Mouse (Mus musculus): ENCODE results near the gene Otogl. TPM values are rescaled to one million over a fixed set of nuclear protein-coding genes. Genes with fewer than 3 reads are reported as not detected.

Gene Otogl
- polyA plus RNA-seq, 1 experiment from 2014 or later = 1.2 TPM

GRCm38 (mm10) chr10:107868904-107869303 is 43.0 kb downstream of the Otogl start:
- H3K9me3 ChIP-seq (ENCODE audit: control insufficient read depth, low read length) = no peaks in the 10 kb centered on the region
- H3K4me2 ChIP-seq (ENCODE audit: low read depth, low read length) = no peak overlapping the region
- WGBS = 90% methylated on average over 8 of the region's 8 CpGs
- H3K4me3 ChIP-seq (ENCODE audit: low read depth, low read length) = no peak overlapping the region
- H3K9ac ChIP-seq (ENCODE audit: low read depth, low read length) = no peak overlapping the region
- H3K4me1 ChIP-seq (ENCODE audit: control insufficient read depth, insufficient read depth, low read length) = no peaks in the 10 kb centered on the region
- no peak for DNase-seq (ENCODE audit: low spot score)
- ATAC-seq (ENCODE audit: low read depth) = no peak
- H3K27ac ChIP-seq (replicated peaks; ENCODE audit: low read depth, low read length) = no peak overlapping the region
- no peaks in the 10 kb centered on the region for H3K36me3 ChIP-seq (ENCODE audit: control insufficient read depth, insufficient read depth, low read length)
- no peaks in the 10 kb centered on the region for H3K27me3 ChIP-seq (replicated peaks; ENCODE audit: control insufficient read depth, insufficient read depth, low read length)

GRCm38 (mm10) chr10:107867414-107867813 is 44.5 kb downstream of the Otogl start:
- H3K27ac ChIP-seq (replicated peaks; ENCODE audit: low read depth, low read length) = no peak overlapping the region
- whole genome bisulfite sequencing = 77% methylated on average over 4 of the region's 4 CpGs
- ATAC-seq (ENCODE audit: low read depth) = no peak

GRCm38 (mm10) chr10:107860235-107860917 is 51.6 kb downstream of the Otogl start:
- H3K9me3 ChIP-seq (ENCODE audit: control insufficient read depth, low read length) = no peaks in the 10 kb centered on the region
- WGBS = 70% methylated on average over 8 of the region's 8 CpGs
- H3K27ac ChIP-seq (replicated peaks; ENCODE audit: low read depth, low read length) = no peak overlapping the region

More at GRCm38 (mm10) chr10:107867414-107867813, 44.5 kb downstream of the Otogl start:
- Histone ChIP-seq H3K9me3 (ENCODE audit: control insufficient read depth, low read length) (no peaks in the 10 kb centered on the region), H3K4me3 (ENCODE audit: low read depth, low read length) (no peak overlapping the region), H3K36me3 (ENCODE audit: control insufficient read depth, insufficient read depth, low read length) (no peaks in the 10 kb centered on the region), H3K4me2 (ENCODE audit: low read depth, low read length) (no peak overlapping the region), H3K4me1 (ENCODE audit: control insufficient read depth, insufficient read depth, low read length) (no peaks in the 10 kb centered on the region), H3K9ac (ENCODE audit: low read depth, low read length) (no peak overlapping the region), H3K27me3 (replicated peaks; ENCODE audit: control insufficient read depth, insufficient read depth, low read length) (no peaks in the 10 kb centered on the region)
- no peak for DNase-seq (ENCODE audit: low spot score)

GRCm38 (mm10) chr10:107859220-107859619 is 52.7 kb downstream of the Otogl start:
- no peak overlapping the region for H3K4me2 ChIP-seq (ENCODE audit: low read depth, low read length)
- ATAC-seq (ENCODE audit: low read depth) (no peak), DNase-seq (ENCODE audit: low spot score) (no peak)
- H3K4me3 ChIP-seq (ENCODE audit: low read depth, low read length) = no peak overlapping the region
- no peaks in the 10 kb centered on the region for H3K9me3 ChIP-seq (ENCODE audit: control insufficient read depth, low read length)
- no peaks in the 10 kb centered on the region for H3K4me1 ChIP-seq (ENCODE audit: control insufficient read depth, insufficient read depth, low read length)
- WGBS = 89% methylated on average over 3 of the region's 3 CpGs
- H3K9ac ChIP-seq (ENCODE audit: low read depth, low read length) = no peak overlapping the region
- no peak overlapping the region for H3K27ac ChIP-seq (replicated peaks; ENCODE audit: low read depth, low read length)
- H3K27me3 ChIP-seq (replicated peaks; ENCODE audit: control insufficient read depth, insufficient read depth, low read length) = no peaks in the 10 kb centered on the region
- H3K36me3 ChIP-seq (ENCODE audit: control insufficient read depth, insufficient read depth, low read length) = no peaks in the 10 kb centered on the region

More at GRCm38 (mm10) chr10:107860235-107860917, 51.6 kb downstream of the Otogl start:
- no peaks in the 10 kb centered on the region for H3K27me3 ChIP-seq (replicated peaks; ENCODE audit: control insufficient read depth, insufficient read depth, low read length)
- H3K4me3 ChIP-seq (ENCODE audit: low read depth, low read length) = no peak overlapping the region
- H3K9ac ChIP-seq (ENCODE audit: low read depth, low read length) = no peak overlapping the region
- no peaks in the 10 kb centered on the region for H3K4me1 ChIP-seq (ENCODE audit: control insufficient read depth, insufficient read depth, low read length)
- no peak overlapping the region for H3K4me2 ChIP-seq (ENCODE audit: low read depth, low read length)
- H3K36me3 ChIP-seq (ENCODE audit: control insufficient read depth, insufficient read depth, low read length) = no peaks in the 10 kb centered on the region
- no peak for ATAC-seq (ENCODE audit: low read depth)
- DNase-seq (ENCODE audit: low spot score) = no peak

GRCm38 (mm10) chr10:107858684-107859083 is 53.2 kb downstream of the Otogl start:
- Histone ChIP-seq H3K4me2 (ENCODE audit: low read depth, low read length) (no peak overlapping the region), H3K4me1 (ENCODE audit: control insufficient read depth, insufficient read depth, low read length) (no peaks in the 10 kb centered on the region), H3K27me3 (replicated peaks; ENCODE audit: control insufficient read depth, insufficient read depth, low read length) (no peaks in the 10 kb centered on the region), H3K4me3 (ENCODE audit: low read depth, low read length) (no peak overlapping the region), H3K36me3 (ENCODE audit: control insufficient read depth, insufficient read depth, low read length) (no peaks in the 10 kb centered on the region), H3K9me3 (ENCODE audit: control insufficient read depth, low read length) (no peaks in the 10 kb centered on the region), H3K9ac (ENCODE audit: low read depth, low read length) (no peak overlapping the region), H3K27ac (replicated peaks; ENCODE audit: low read depth, low read length) (no peak overlapping the region)
- 27% methylated on average over 7 of the region's 7 CpGs for whole genome bisulfite sequencing
- peak; percentile 67 for DNase-seq (ENCODE audit: low spot score)
- peak; percentile 57; the same call in 1 of the 2 replicates for ATAC-seq (ENCODE audit: low read depth)

GRCm38 (mm10) chr10:107844906-107845305 is 67.0 kb downstream of the Otogl start:
- Histone ChIP-seq H3K9ac (ENCODE audit: low read depth, low read length) (no peak overlapping the region), H3K36me3 (ENCODE audit: control insufficient read depth, insufficient read depth, low read length) (no peaks in the 10 kb centered on the region), H3K27ac (replicated peaks; ENCODE audit: low read depth, low read length) (no peak overlapping the region), H3K4me1 (ENCODE audit: control insufficient read depth, insufficient read depth, low read length) (no peaks in the 10 kb centered on the region), H3K9me3 (ENCODE audit: control insufficient read depth, low read length) (no peaks in the 10 kb centered on the region), H3K4me2 (ENCODE audit: low read depth, low read length) (no peak overlapping the region), H3K27me3 (replicated peaks; ENCODE audit: control insufficient read depth, insufficient read depth, low read length) (no peaks in the 10 kb centered on the region), H3K4me3 (ENCODE audit: low read depth, low read length) (no peak overlapping the region)
- DNase-seq (ENCODE audit: low spot score) (no peak), ATAC-seq (ENCODE audit: low read depth) (no peak)
- 95% methylated on average over 1 of the region's 1 CpGs for WGBS

- H3K4me3 ChIP-seq (ENCODE audit: low read depth, low read length) = no peak overlapping the region
- no peaks in the 10 kb centered on the region for H3K4me1 ChIP-seq (ENCODE audit: control insufficient read depth, insufficient read depth, low read length)
- WGBS = 72% methylated on average over 4 of the region's 4 CpGs
- no peak overlapping the region for H3K4me2 ChIP-seq (ENCODE audit: low read depth, low read length)
- no peaks in the 10 kb centered on the region for H3K27me3 ChIP-seq (replicated peaks; ENCODE audit: control insufficient read depth, insufficient read depth, low read length)
- no peak for DNase-seq (ENCODE audit: low spot score)
- no peak overlapping the region for H3K27ac ChIP-seq (replicated peaks; ENCODE audit: low read depth, low read length)
- H3K9ac ChIP-seq (ENCODE audit: low read depth, low read length) = no peak overlapping the region
- ATAC-seq (ENCODE audit: low read depth) = no peak
- H3K36me3 ChIP-seq (ENCODE audit: control insufficient read depth, insufficient read depth, low read length) = no peaks in the 10 kb centered on the region
- no peaks in the 10 kb centered on the region for H3K9me3 ChIP-seq (ENCODE audit: control insufficient read depth, low read length)
Observed at GRCm38 (mm10) chr10:107834452-107835239, 77.3 kb downstream of the Otogl start.

- ATAC-seq (ENCODE audit: low read depth) = no peak; the same call in 1 of the 2 replicates
- Histone ChIP-seq H3K27ac (replicated peaks; ENCODE audit: low read depth, low read length) (no peak overlapping the region), H3K36me3 (ENCODE audit: control insufficient read depth, insufficient read depth, low read length) (no peaks in the 10 kb centered on the region), H3K4me3 (ENCODE audit: low read depth, low read length) (no peak overlapping the region), H3K9ac (ENCODE audit: low read depth, low read length) (no peak overlapping the region), H3K4me2 (ENCODE audit: low read depth, low read length) (no peak overlapping the region), H3K27me3 (replicated peaks; ENCODE audit: control insufficient read depth, insufficient read depth, low read length) (no peaks in the 10 kb centered on the region), H3K9me3 (ENCODE audit: control insufficient read depth, low read length) (no peaks in the 10 kb centered on the region), H3K4me1 (ENCODE audit: control insufficient read depth, insufficient read depth, low read length) (no peaks in the 10 kb centered on the region)
- DNase-seq (ENCODE audit: low spot score) = no peak
- 85% methylated on average over 6 of the region's 6 CpGs for WGBS
Observed at GRCm38 (mm10) chr10:107829151-107829550, 82.8 kb downstream of the Otogl start.

All from embryonic facial prominence, embryonic 14.5 days (tissue).